Mouse (Mus musculus): ENCODE results near the gene Itgb7. TPM values are rescaled to one million over a fixed set of nuclear protein-coding genes. Genes with fewer than 3 reads are reported as not detected.
A peak's percentile ranks its signal among the peaks of the same experiment; 100 is the strongest.

The Itgb7 gene
- polyA plus RNA-seq, 1 experiment from 2014 or later: 2.6 TPM

- no peaks in the 10 kb centered on the region for H3K27me3 ChIP-seq
- H3K9ac ChIP-seq: peak overlapping the region; percentile 64
- peaks cover 68% of the 10 kb centered on the region for H3K4me1 ChIP-seq
- peak overlapping the region; percentile 60 for H3K4me3 ChIP-seq
- peak overlapping the region; percentile 93 for H3K4me2 ChIP-seq (replicated peaks)
- H3K27ac ChIP-seq: peak overlapping the region; percentile 99
- WGBS: under 1% methylated on average over 64 of the region's 65 CpGs
- peak; percentile 12; the same call in 1 of the 2 replicates for ATAC-seq (ENCODE audit: insufficient number of reproducible peaks, insufficient read depth, low FRiP score, low TSS enrichment)
- H3K36me3 ChIP-seq: peaks cover 21% of the 10 kb centered on the region
- H3K9me3 ChIP-seq: no peaks in the 10 kb centered on the region
Observed at GRCm38 (mm10) chr15:102247252-102248130, 15.7 kb upstream of the Itgb7 start.

GRCm38 (mm10) chr15:102246866-102247251 is 15.1 kb upstream of the Itgb7 start:
- Histone ChIP-seq H3K9me3 (no peaks in the 10 kb centered on the region), H3K27ac (peak overlapping the region; percentile 99), H3K27me3 (no peaks in the 10 kb centered on the region), H3K4me2 (replicated peaks) (peak overlapping the region; percentile 93), H3K36me3 (peaks cover 19% of the 10 kb centered on the region), H3K4me3 (peak overlapping the region; percentile 60), H3K9ac (peak overlapping the region; percentile 64), H3K4me1 (peaks cover 67% of the 10 kb centered on the region)
- under 1% methylated on average over 35 of the region's 35 CpGs for WGBS
- peak; percentile 23 for ATAC-seq (ENCODE audit: insufficient number of reproducible peaks, insufficient read depth, low FRiP score, low TSS enrichment)

GRCm38 (mm10) chr15:102245891-102246741 is 14.4 kb upstream of the Itgb7 start:
- Histone ChIP-seq H3K27ac (peak overlapping the region; percentile 99), H3K36me3 (peaks cover 19% of the 10 kb centered on the region), H3K4me2 (replicated peaks) (peak overlapping the region; percentile 93), H3K4me3 (peak overlapping the region; percentile 60), H3K9me3 (no peaks in the 10 kb centered on the region), H3K9ac (peak overlapping the region; percentile 64), H3K27me3 (no peaks in the 10 kb centered on the region), H3K4me1 (peaks cover 59% of the 10 kb centered on the region)
- ATAC-seq (ENCODE audit: insufficient number of reproducible peaks, insufficient read depth, low FRiP score, low TSS enrichment): peak; percentile 55
- under 1% methylated on average over 39 of the region's 44 CpGs for WGBS

GRCm38 (mm10) chr15:102245461-102245881 is 13.7 kb upstream of the Itgb7 start:
- H3K27ac ChIP-seq: peak overlapping the region; percentile 99
- 3% methylated on average over 14 of the region's 14 CpGs for WGBS
- peak overlapping the region; percentile 60 for H3K4me3 ChIP-seq
- ATAC-seq (ENCODE audit: insufficient number of reproducible peaks, insufficient read depth, low FRiP score, low TSS enrichment): no peak
- H3K4me1 ChIP-seq: peaks cover 53% of the 10 kb centered on the region
- no peaks in the 10 kb centered on the region for H3K9me3 ChIP-seq
- H3K4me2 ChIP-seq (replicated peaks): peak overlapping the region; percentile 93
- H3K27me3 ChIP-seq: no peaks in the 10 kb centered on the region
- peak overlapping the region; percentile 64 for H3K9ac ChIP-seq
- H3K36me3 ChIP-seq: peaks cover 19% of the 10 kb centered on the region

GRCm38 (mm10) chr15:102244306-102245191 is 12.8 kb upstream of the Itgb7 start:
- H3K4me3 ChIP-seq: peak overlapping the region; percentile 60
- 4% methylated on average over 16 of the region's 19 CpGs for WGBS
- peak overlapping the region; percentile 93 for H3K4me2 ChIP-seq (replicated peaks)
- H3K9me3 ChIP-seq: no peaks in the 10 kb centered on the region
- peak overlapping the region; percentile 99 for H3K27ac ChIP-seq
- peaks cover 44% of the 10 kb centered on the region for H3K4me1 ChIP-seq
- no peaks in the 10 kb centered on the region for H3K27me3 ChIP-seq
- H3K36me3 ChIP-seq: peaks cover 24% of the 10 kb centered on the region
- peak overlapping the region; percentile 64 for H3K9ac ChIP-seq
- ATAC-seq (ENCODE audit: insufficient number of reproducible peaks, insufficient read depth, low FRiP score, low TSS enrichment): no peak

- H3K4me2 ChIP-seq (replicated peaks): peak overlapping the region; percentile 93
- no peaks in the 10 kb centered on the region for H3K27me3 ChIP-seq
- peak overlapping the region; percentile 60 for H3K4me3 ChIP-seq
- peak overlapping the region; percentile 59 for H3K9ac ChIP-seq
- no peaks in the 10 kb centered on the region for H3K9me3 ChIP-seq
- no peak for ATAC-seq (ENCODE audit: insufficient number of reproducible peaks, insufficient read depth, low FRiP score, low TSS enrichment)
- peak overlapping the region; percentile 99 for H3K27ac ChIP-seq
- 8% methylated on average over 22 of the region's 22 CpGs for WGBS
- peaks cover 33% of the 10 kb centered on the region for H3K4me1 ChIP-seq
- peaks cover 34% of the 10 kb centered on the region for H3K36me3 ChIP-seq
Observed at GRCm38 (mm10) chr15:102243229-102244190, 11.8 kb upstream of the Itgb7 start.

- Histone ChIP-seq H3K36me3 (peaks cover 42% of the 10 kb centered on the region), H3K4me1 (peaks cover 31% of the 10 kb centered on the region), H3K27me3 (no peaks in the 10 kb centered on the region), H3K9ac (peak overlapping the region; percentile 59), H3K9me3 (no peaks in the 10 kb centered on the region), H3K4me3 (peak overlapping the region; percentile 60), H3K4me2 (replicated peaks) (peak overlapping the region; percentile 93), H3K27ac (peak overlapping the region; percentile 99)
- 27% methylated on average over 12 of the region's 12 CpGs for WGBS
- no peak for ATAC-seq (ENCODE audit: insufficient number of reproducible peaks, insufficient read depth, low FRiP score, low TSS enrichment)
Observed at GRCm38 (mm10) chr15:102242404-102243228, 10.9 kb upstream of the Itgb7 start.

GRCm38 (mm10) chr15:102240607-102241006 is 8.9 kb upstream of the Itgb7 start:
- peaks cover 58% of the 10 kb centered on the region for H3K36me3 ChIP-seq
- no peak for ATAC-seq (ENCODE audit: insufficient number of reproducible peaks, insufficient read depth, low FRiP score, low TSS enrichment)
- H3K4me1 ChIP-seq: peaks cover 31% of the 10 kb centered on the region
- no peak overlapping the region for H3K4me3 ChIP-seq
- H3K27me3 ChIP-seq: no peaks in the 10 kb centered on the region
- no peak overlapping the region for H3K27ac ChIP-seq
- H3K9me3 ChIP-seq: no peaks in the 10 kb centered on the region
- WGBS: 63% methylated on average over 4 of the region's 4 CpGs
- H3K9ac ChIP-seq: no peak overlapping the region
- no peak overlapping the region for H3K4me2 ChIP-seq (replicated peaks)

- H3K36me3 ChIP-seq: peaks cover 65% of the 10 kb centered on the region
- no peaks in the 10 kb centered on the region for H3K27me3 ChIP-seq
Observed at GRCm38 (mm10) chr15:102239851-102240250, 8.1 kb upstream of the Itgb7 start.

GRCm38 (mm10) chr15:102239260-102239590 is 7.5 kb upstream of the Itgb7 start:
- 15% methylated on average over 9 of the region's 9 CpGs for WGBS
- H3K9me3 ChIP-seq: no peaks in the 10 kb centered on the region
- H3K27ac ChIP-seq: no peak overlapping the region
- no peak overlapping the region for H3K4me3 ChIP-seq
- ATAC-seq (ENCODE audit: insufficient number of reproducible peaks, insufficient read depth, low FRiP score, low TSS enrichment): no peak
- H3K27me3 ChIP-seq: no peaks in the 10 kb centered on the region
- no peak overlapping the region for H3K4me2 ChIP-seq (replicated peaks)
- no peak overlapping the region for H3K9ac ChIP-seq
- peaks cover 71% of the 10 kb centered on the region for H3K36me3 ChIP-seq
- H3K4me1 ChIP-seq: peaks cover 32% of the 10 kb centered on the region

More at GRCm38 (mm10) chr15:102239851-102240250, 8.1 kb upstream of the Itgb7 start:
- ATAC-seq (ENCODE audit: insufficient number of reproducible peaks, insufficient read depth, low FRiP score, low TSS enrichment): no peak
- no peak overlapping the region for H3K27ac ChIP-seq
- H3K4me1 ChIP-seq: peaks cover 36% of the 10 kb centered on the region
- H3K9ac ChIP-seq: no peak overlapping the region
- no peaks in the 10 kb centered on the region for H3K9me3 ChIP-seq
- no peak overlapping the region for H3K4me2 ChIP-seq (replicated peaks)
- H3K4me3 ChIP-seq: no peak overlapping the region
- 86% methylated on average over 11 of the region's 11 CpGs for WGBS

All from embryonic facial prominence, embryonic 12.5 days (tissue).